Mouse (Mus musculus) forebrain, embryonic 11.5 days (tissue): Measurements from ENCODE around the gene Cd3eap. TPM values are rescaled to one million over a fixed set of nuclear protein-coding genes. Genes with fewer than 3 reads are reported as not detected.

ENCODE experiments used
- ATAC-seq: fragments of 200-750 bp; cut with Nextera tagmentation; replicated peaks from 2 replicates; pipeline ENCODE4 v1.8.0; 2017; ENCODE audit warnings: moderate TSS enrichment; ENCODE audit not compliant: low FRiP score
- DNase-seq: peaks from one replicate; pipeline ENCODE4 v3.0.0-alpha.2; 2017; ENCODE audit warnings: low spot score
- H3K27ac ChIP-seq: fragments of 300-500 bp; sonication (generic); 2 replicates; pipeline ENCODE4 v1.5.1; 2014; ENCODE audit warnings: low read depth, low read length
- H3K27me3 ChIP-seq: fragments of 300-500 bp; sonication (generic); 2 replicates; pipeline ENCODE4 v1.6.1; 2014; ENCODE audit warnings: mild to moderate bottlenecking, low read length, mixed read lengths; ENCODE audit not compliant: control insufficient read depth, insufficient read depth
- H3K36me3 ChIP-seq: fragments of 300-500 bp; sonication (generic); 2 replicates; pipeline ENCODE4 v1.6.1; 2014; ENCODE audit warnings: mild to moderate bottlenecking, low read length, moderate library complexity, mixed read lengths; ENCODE audit not compliant: control insufficient read depth, insufficient read depth
- H3K4me1 ChIP-seq: fragments of 300-500 bp; sonication (generic); replicated peaks from 2 replicates; pipeline ENCODE4 v1.6.1; 2014; ENCODE audit warnings: low read length, mixed read lengths; ENCODE audit not compliant: control insufficient read depth, insufficient read depth
- H3K4me2 ChIP-seq: fragments of 300-500 bp; sonication (generic); 2 replicates; pipeline ENCODE4 v1.6.1; 2014; ENCODE audit warnings: low read depth, mild to moderate bottlenecking, low read length, moderate library complexity, mixed read lengths; ENCODE audit not compliant: severe bottlenecking
- H3K4me3 ChIP-seq: fragments of 300-500 bp; sonication (generic); 2 replicates; pipeline ENCODE4 v1.5.1; 2014; ENCODE audit warnings: low read depth, low read length
- H3K9ac ChIP-seq: fragments of 300-500 bp; sonication (generic); 2 replicates; pipeline ENCODE4 v1.6.1; 2014; ENCODE audit warnings: low read length
- H3K9me3 ChIP-seq: fragments of 300-500 bp; sonication (generic); 2 replicates; pipeline ENCODE4 v1.6.1; 2016; ENCODE audit warnings: low read length, mixed read lengths; ENCODE audit not compliant: control insufficient read depth
- WGBS: fragments of 180-500 bp; shearing (Covaris S2); extraction: QIAGEN DNeasy Blood & Tissue Kit; methylation state at CpG from one replicate; pipeline ENCODE4 v1.1.7; 2014; 5-methylcytosine and 5-hydroxymethylcytosine counted together
- polyA plus RNA-seq: library from polyadenylated mRNA; unstranded; fragments of >200 nt; fragmentation: Nextera tagmentation; extraction: Ambion mirVana; gene quantifications from 2 replicates; pipeline ENCODE4 v1.2.1, GENCODE M21; 2014

Gene Cd3eap
- polyA plus RNA-seq, 1 experiment from 2014 or later: 24.0 TPM

GRCm38 (mm10) chr7:19373367-19373766 lies 14.1 kb upstream of the Cd3eap start:
- no peaks in the 10 kb centered on the region for H3K36me3 ChIP-seq
- WGBS: 86% methylated on average over 2 of the region's 2 CpGs
- no peak for ATAC-seq

GRCm38 (mm10) chr7:19369823-19370425 lies 10.6 kb upstream of the Cd3eap start:
- no peaks in the 10 kb centered on the region for H3K36me3 ChIP-seq
- WGBS: 12% methylated on average over 46 of the region's 46 CpGs
- H3K9me3 ChIP-seq: no peaks in the 10 kb centered on the region
- H3K9ac ChIP-seq: peak overlapping the region; percentile 70
- peak; percentile 86 for DNase-seq
- peak overlapping the region; percentile 74 for H3K4me2 ChIP-seq
- H3K27me3 ChIP-seq: peaks cover 4% of the 10 kb centered on the region; the same call in 1 of the 2 replicates
- H3K4me1 ChIP-seq: 0 out of 2 replicates have a peak, but pooled peaks cover 2% of the 10 kb centered on the region
- H3K4me3 ChIP-seq: peak overlapping the region; percentile 34
- no peak overlapping the region for H3K27ac ChIP-seq
- ATAC-seq: peak; percentile 86

More at GRCm38 (mm10) chr7:19373367-19373766, 14.1 kb upstream of the Cd3eap start:
- Histone ChIP-seq H3K27me3 (peaks cover 4% of the 10 kb centered on the region; the same call in 1 of the 2 replicates), H3K9me3 (no peaks in the 10 kb centered on the region), H3K4me3 (no peak overlapping the region), H3K27ac (no peak overlapping the region), H3K9ac (no peak overlapping the region), H3K4me1 (0 out of 2 replicates have a peak, but pooled peaks cover 2% of the 10 kb centered on the region), H3K4me2 (no peak overlapping the region)
- DNase-seq: no peak

GRCm38 (mm10) chr7:19368380-19368779 lies 9.1 kb upstream of the Cd3eap start:
- no peak overlapping the region for H3K27ac ChIP-seq
- H3K4me1 ChIP-seq: 0 out of 2 replicates have a peak, but pooled peaks cover 2% of the 10 kb centered on the region
- no peak for ATAC-seq
- no peak overlapping the region for H3K4me3 ChIP-seq
- peaks cover 4% of the 10 kb centered on the region; the same call in 1 of the 2 replicates for H3K27me3 ChIP-seq
- H3K9me3 ChIP-seq: no peaks in the 10 kb centered on the region
- no peak overlapping the region for H3K4me2 ChIP-seq
- no peak overlapping the region for H3K9ac ChIP-seq
- no peaks in the 10 kb centered on the region for H3K36me3 ChIP-seq
- 27% methylated on average over 16 of the region's 16 CpGs for WGBS
- DNase-seq: peak; percentile 67

GRCm38 (mm10) chr7:19365376-19365775 lies 6.1 kb upstream of the Cd3eap start:
- Histone ChIP-seq H3K9ac (no peak overlapping the region), H3K27me3 (peaks cover 4% of the 10 kb centered on the region; the same call in 1 of the 2 replicates), H3K4me2 (no peak overlapping the region), H3K4me1 (peaks cover 13% of the 10 kb centered on the region; the same call in 1 of the 2 replicates), H3K27ac (no peak overlapping the region), H3K4me3 (no peak overlapping the region), H3K9me3 (no peaks in the 10 kb centered on the region), H3K36me3 (no peaks in the 10 kb centered on the region)
- 86% methylated on average over 4 of the region's 4 CpGs for WGBS
- DNase-seq: no peak
- ATAC-seq: no peak

GRCm38 (mm10) chr7:19363881-19364280 lies 4.6 kb upstream of the Cd3eap start:
- peaks cover 11% of the 10 kb centered on the region; the same call in 1 of the 2 replicates for H3K4me1 ChIP-seq
- H3K4me3 ChIP-seq: no peak overlapping the region
- H3K4me2 ChIP-seq: no peak overlapping the region
- DNase-seq (peak; percentile 85), ATAC-seq (no peak)
- WGBS: 3% methylated on average over 18 of the region's 18 CpGs
- peaks cover under 1% of the 10 kb centered on the region; the same call in 1 of the 2 replicates for H3K27me3 ChIP-seq
- no peak overlapping the region for H3K27ac ChIP-seq
- no peak overlapping the region for H3K9ac ChIP-seq
- H3K9me3 ChIP-seq: no peaks in the 10 kb centered on the region
- H3K36me3 ChIP-seq: no peaks in the 10 kb centered on the region

- no peak for DNase-seq
- no peak overlapping the region for H3K4me3 ChIP-seq
- H3K36me3 ChIP-seq: peaks cover under 1% of the 10 kb centered on the region; the same call in 1 of the 2 replicates
- no peak overlapping the region for H3K27ac ChIP-seq
- 0 out of 2 replicates have a peak overlapping the region, but pooled peaks have one; percentile 21 for H3K4me2 ChIP-seq
- no peaks in the 10 kb centered on the region for H3K9me3 ChIP-seq
- ATAC-seq: no peak
- H3K27me3 ChIP-seq: no peaks in the 10 kb centered on the region
- 20% methylated on average over 4 of the region's 4 CpGs for WGBS
- H3K4me1 ChIP-seq: peaks cover 17% of the 10 kb centered on the region; the same call in 1 of the 2 replicates
- H3K9ac ChIP-seq: no peak overlapping the region
Observed at GRCm38 (mm10) chr7:19362276-19362675, 3.0 kb upstream of the Cd3eap start.

- H3K9ac ChIP-seq: no peak overlapping the region
- ATAC-seq: no peak
- H3K4me2 ChIP-seq: peak overlapping the region; percentile 93
- peak; percentile 87 for DNase-seq
- H3K27me3 ChIP-seq: no peaks in the 10 kb centered on the region
- H3K4me3 ChIP-seq: peak overlapping the region; percentile 66
- H3K4me1 ChIP-seq: peaks cover 17% of the 10 kb centered on the region; the same call in 1 of the 2 replicates
- peaks cover 4% of the 10 kb centered on the region; the same call in 1 of the 2 replicates for H3K36me3 ChIP-seq
- H3K27ac ChIP-seq: no peak overlapping the region
- 14% methylated on average over 16 of the region's 16 CpGs for WGBS
- H3K9me3 ChIP-seq: no peaks in the 10 kb centered on the region
Observed at GRCm38 (mm10) chr7:19361720-19362119, 2.4 kb upstream of the Cd3eap start.

GRCm38 (mm10) chr7:19360944-19361343 lies 1.7 kb upstream of the Cd3eap start:
- Histone ChIP-seq H3K27ac (no peak overlapping the region), H3K9me3 (no peaks in the 10 kb centered on the region), H3K27me3 (no peaks in the 10 kb centered on the region), H3K4me1 (peaks cover 17% of the 10 kb centered on the region; the same call in 1 of the 2 replicates), H3K36me3 (peaks cover 4% of the 10 kb centered on the region; the same call in 1 of the 2 replicates), H3K4me3 (peak overlapping the region; percentile 66), H3K9ac (peak overlapping the region; percentile 61; the same call in 1 of the 2 replicates), H3K4me2 (peak overlapping the region; percentile 93)
- WGBS: 0% methylated on average over 27 of the region's 27 CpGs
- DNase-seq (peak; percentile 93), ATAC-seq (peak; percentile 75)
